Mouse (Mus musculus) subcutaneous adipose tissue, adult 2 months (tissue): Measurements from ENCODE around the gene Slc22a1. TPM values are rescaled to one million over a fixed set of nuclear protein-coding genes. Genes with fewer than 3 reads are reported as not detected.

Experiments
- polyA plus RNA-seq: library from polyadenylated mRNA; depleted of rRNA; stranded (reverse); fragments of >200 nt; gene quantifications from 2 replicates; pipeline ENCODE4 v1.2.3, GENCODE M21; 2012; ENCODE audit warnings: low replicate concordance; rRNA removed

Gene Slc22a1
- polyA plus RNA-seq: 0.06 and 0.87 TPM in 2 replicates

DNA sequence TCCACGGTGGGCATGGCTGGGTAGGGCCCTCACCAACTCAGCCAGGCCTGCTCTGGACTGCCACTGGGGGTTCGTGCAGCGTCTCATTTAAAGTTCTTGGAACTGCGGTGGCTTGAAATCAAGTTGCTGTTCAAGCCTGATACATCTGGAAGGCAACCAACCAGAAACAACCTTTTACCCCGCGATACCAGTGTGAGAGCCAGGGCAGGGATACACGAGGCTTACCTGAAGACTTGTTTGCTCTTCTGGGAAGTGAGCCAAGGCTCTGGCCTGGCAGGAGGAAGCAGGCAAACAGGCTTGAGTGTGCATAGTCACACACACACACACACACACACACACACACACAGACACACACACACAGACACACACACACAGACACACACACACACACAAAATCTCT is at the start of gene Slc22a1:
TSS of gene Slc22a1 (minus strand) at position 184 of the 400 bp plus-strand sequence.

Other genes starting within 250 kb of the Slc22a1 start
- 34.4 and 55.3 TPM in 2 replicates for gene Slc22a3, start 168.1 kb downstream of the Slc22a1 start, polyA plus RNA-seq
- gene Slc22a2, start 91.7 kb downstream of the Slc22a1 start, polyA plus RNA-seq: 0.41 and 2.7 TPM in 2 replicates
- 26.6 and 48.4 TPM in 2 replicates for gene Igf2r, start 93.8 kb upstream of the Slc22a1 start, polyA plus RNA-seq
- gene Mas1, start 192.3 kb upstream of the Slc22a1 start, polyA plus RNA-seq: 0.13 and 1.8 TPM in 2 replicates
- 0.73 and 1.2 TPM in 2 replicates for gene Mrgprh, start 200.2 kb upstream of the Slc22a1 start, polyA plus RNA-seq
- 4.1 and 19.7 TPM in 2 replicates for gene Pnldc1, start 234.4 kb upstream of the Slc22a1 start, polyA plus RNA-seq
- 64.6 and 97.5 TPM in 2 replicates for gene Tcp1, start 239.9 kb upstream of the Slc22a1 start, polyA plus RNA-seq
- 31.6 and 34.9 TPM in 2 replicates for gene Mrpl18, start 240.5 kb upstream of the Slc22a1 start, polyA plus RNA-seq